Mouse (Mus musculus): ENCODE results near the gene Nr3c2.

The Nr3c2 gene

GRCm38 (mm10) chr8:76899411-76900154 lies at the start of gene Nr3c2:
TSS of gene Nr3c2 (plus strand) at chr8:76899442.
- DNase-seq = peak; percentile 76

- no peak for DNase-seq
These were observed 40.7 kb upstream of the Nr3c2 start for GRCm38 (mm10) chr8:76858534-76858933.

DNA sequence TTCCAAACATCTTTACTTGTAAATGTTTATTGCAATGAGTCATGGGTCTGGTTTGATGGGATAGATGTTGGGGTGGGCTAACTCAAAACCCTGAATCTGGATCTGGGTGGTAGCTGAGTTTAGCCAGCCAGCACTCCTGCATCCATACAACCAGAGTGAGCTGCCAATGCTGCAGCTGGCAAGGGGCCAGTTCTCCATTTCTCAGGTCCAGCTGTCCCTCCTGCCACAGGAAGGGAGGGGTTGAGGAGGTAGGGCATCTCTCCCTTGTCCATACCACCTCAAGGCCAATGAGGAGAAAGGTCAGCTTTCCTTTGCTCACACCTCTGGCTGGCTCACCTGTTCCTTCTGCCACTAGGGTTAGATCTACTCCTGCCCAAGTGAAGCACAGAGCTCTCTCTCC lies 39.5 kb upstream of the Nr3c2 start:
- DNase-seq = no peak

DNA sequence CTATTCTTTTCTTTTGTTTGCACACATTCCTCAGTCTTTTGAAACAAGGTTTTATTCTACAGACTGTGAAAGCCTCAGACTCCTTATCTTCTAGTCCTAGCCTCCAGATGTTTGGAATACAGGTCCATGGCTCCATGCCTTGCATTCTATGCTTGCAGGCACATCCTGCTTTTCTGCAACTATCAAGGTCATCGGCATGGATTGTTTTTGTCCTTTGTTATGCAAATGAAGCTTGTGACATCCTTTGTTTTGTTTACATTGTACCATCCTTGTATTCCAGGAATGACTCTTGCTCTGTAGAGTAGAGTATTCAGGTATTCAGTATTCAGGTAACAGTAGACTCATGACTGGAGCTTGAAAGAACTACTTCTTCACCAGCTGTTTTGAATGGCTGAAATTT lies 36.2 kb upstream of the Nr3c2 start:
- DNase-seq = no peak

GRCm38 (mm10) chr8:76876809-76877208 lies 22.4 kb upstream of the Nr3c2 start:
- no peak for DNase-seq

- no peak for DNase-seq
These were observed 2.2 kb upstream of the Nr3c2 start for GRCm38 (mm10) chr8:76897050-76897449.

GRCm38 (mm10) chr8:76898721-76899410 lies 376 bp upstream of the Nr3c2 start:
- DNase-seq = peak; percentile 85

DNA sequence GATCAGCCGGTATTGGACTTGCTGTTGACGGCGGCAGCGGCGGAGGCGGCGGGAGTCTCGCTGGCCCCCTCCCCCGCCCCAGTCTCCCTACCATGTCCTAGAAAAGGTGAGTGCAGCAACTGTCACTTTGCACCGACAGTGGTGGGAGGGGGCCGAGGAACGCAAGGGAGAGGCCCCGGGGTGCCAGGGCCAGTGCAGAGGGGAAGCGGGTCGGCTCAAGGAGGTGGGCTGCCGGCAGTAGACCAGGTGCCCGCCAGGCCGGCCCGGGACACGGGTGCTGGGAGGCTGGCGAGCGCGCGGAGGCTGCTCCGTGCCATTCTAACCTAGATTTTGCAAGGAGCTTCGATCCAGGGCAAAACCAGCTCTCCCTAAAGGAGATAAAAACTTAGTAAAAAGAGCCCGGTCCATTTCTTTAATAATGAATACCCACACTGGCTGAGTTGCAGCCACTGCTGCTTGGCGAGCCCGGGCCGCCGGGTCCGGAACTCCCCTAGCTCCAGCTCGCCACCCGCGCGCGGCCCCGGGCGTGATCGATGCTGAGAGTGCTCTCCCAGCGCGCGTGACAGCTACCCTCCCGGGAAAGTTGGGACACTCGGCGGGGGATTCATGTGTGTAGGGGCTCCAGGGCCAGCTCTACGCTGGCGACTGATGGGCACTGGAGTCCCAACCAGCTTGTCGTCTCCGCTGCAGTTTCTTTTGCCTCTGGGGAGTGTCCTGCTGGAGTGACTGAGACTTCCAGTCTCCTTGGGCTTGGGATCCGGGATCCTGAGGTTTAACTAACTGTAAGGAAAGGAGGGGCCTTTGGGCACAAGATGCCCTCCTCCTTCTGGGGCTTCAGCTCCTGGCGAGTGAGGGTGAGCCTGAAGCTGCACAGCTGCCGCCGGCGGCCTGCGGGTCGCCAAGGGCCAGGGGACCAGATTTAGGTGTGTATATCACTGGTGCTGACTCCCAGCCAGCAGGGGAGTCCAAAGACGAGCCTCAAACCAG lies 1.2 kb downstream of the Nr3c2 start:
- DNase-seq = peak; percentile 66

DNA sequence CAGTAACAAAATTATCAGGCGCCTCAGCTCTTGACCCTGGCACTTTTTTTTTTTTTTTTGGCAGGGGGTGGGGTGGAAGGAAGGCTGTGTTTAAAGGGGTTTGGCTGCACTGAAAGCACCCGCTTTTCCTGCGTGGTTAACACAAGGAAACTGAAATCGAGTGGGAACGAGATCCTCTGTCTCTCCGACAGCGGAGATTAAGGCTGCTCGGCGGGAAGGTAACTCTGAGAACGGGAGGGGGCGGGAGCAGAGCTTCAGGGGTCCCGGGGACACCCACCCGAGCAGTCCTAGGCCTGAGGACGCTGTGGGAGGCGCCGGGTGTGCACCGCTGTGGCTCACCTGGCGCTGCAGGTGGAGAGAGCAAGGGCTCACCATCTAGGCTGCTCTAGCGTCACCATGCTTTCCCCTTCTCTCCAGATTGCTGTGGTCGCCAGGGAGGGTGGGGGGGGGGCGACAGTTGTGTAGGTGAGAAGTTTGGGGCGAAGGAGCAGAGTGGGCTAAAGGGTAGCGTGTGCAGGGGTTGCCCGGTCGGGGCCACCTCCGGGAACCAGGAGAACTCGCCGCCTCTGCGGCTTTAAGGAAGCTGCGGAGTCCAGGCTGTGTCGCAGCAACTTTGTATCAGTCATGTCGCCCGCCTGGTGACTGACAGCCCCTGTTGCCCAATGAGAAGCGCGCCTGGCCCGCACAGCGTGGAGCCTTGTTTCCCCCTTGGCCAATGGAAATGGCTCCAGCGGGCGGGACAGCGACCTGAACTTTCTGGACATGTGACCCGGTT lies 2.4 kb downstream of the Nr3c2 start:
- peak; percentile 99 for DNase-seq

DNA sequence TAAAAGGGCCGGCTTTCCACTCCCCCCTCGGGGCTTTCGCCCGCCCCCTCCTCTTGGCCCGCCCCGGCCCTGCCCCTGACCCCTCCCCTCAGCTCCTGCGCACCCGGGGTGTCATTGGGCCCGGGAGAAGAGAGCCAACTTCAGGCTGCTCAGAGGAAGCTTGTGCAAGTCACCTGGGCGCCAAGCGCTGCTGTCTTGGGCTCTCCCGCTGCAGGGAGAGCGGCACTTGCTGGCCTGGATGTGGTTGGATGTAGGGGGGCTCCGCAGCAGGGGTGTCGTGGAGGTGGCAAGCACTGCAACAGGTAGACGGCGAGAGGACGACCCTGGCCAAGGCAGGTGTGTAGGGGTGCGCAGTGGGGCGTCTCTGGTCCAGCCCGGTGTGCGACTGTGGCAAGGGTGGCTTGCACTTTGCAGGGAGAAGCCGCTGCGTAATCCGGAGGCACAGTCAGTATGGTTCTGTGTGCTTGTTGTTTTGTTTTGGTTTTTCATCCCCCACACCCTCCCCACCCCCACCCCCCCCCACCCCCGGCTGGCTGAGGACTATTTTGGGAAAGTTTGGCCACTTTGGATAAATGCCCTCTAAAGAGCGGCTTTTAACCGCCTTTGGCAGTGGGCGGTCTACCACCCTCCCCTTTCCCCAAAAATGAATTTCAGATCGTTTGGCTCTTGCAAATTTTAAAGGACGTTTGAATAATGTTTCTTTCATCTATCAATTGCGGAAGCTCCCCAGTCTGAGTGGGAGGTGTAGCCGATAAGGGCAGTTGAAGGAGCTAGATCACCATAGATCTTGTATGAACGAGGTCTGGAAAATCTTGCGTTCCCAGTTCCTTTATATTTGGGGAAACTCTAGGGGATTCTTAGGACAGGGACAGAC lies 3.2 kb downstream of the Nr3c2 start:
- no peak for DNase-seq

- DNase-seq = no peak
These were observed 12.0 kb downstream of the Nr3c2 start for GRCm38 (mm10) chr8:76911206-76911605.

DNA sequence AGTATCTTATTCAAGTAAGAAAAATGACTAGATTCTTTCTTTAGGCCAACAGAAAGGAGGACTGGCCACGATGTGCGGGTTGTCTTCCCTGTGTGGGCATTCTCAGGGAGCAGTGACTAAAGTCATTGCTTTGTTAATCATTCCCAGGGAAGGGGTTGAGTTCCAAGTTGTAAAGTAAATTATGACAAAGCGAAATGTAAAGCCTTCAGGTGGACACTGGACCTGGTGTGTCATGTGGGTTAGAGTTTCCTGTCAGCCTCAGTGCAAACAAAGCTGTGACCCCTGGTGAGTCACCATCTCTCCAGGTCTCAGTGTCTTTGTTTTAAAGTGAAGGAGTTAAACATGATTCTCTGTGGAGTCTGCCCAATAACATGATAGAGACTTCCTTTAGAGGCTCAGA lies 13.4 kb downstream of the Nr3c2 start:
- DNase-seq = no peak

DNA sequence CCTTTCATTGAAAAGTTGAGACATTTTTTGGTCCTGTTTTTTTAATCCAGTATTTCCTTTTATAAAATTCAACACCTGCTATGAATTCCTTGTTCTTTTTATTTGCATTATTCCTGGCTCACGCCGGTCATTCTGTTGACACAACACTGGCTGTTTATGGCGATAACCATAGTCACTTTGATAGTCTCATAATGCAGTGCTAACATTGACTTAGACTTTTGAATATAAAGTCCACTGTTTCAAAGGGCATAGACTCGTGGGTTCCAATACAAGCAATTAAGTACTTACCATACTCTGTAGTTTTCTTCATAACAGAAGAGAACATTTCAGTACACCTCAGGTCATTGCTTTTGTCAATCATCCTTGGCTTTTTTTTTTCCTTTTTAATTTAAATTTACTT lies 14.0 kb downstream of the Nr3c2 start:
- no peak for DNase-seq

DNA sequence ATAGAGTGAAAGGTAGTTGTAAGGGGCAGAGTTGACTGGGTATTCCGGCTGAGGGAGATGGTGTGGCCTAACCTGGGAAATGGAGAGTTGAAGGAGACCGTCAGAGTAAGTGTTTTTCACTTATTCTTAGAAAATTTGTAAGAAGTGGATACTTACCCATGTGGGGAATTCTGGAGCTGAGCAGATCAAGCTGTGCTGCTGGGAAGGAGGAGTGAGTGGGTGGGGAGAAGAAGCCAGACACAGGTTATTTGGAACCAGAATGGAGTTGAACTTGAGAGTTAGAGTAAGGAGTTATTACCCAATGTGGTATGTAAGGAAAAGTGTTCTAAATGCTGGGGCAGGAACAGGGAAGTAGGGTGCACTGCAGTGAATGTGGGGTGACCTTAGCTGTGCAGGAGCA lies 16.0 kb downstream of the Nr3c2 start:
- no peak for DNase-seq

GRCm38 (mm10) chr8:76919546-76919945 lies 20.3 kb downstream of the Nr3c2 start:
- DNase-seq = no peak

DNA sequence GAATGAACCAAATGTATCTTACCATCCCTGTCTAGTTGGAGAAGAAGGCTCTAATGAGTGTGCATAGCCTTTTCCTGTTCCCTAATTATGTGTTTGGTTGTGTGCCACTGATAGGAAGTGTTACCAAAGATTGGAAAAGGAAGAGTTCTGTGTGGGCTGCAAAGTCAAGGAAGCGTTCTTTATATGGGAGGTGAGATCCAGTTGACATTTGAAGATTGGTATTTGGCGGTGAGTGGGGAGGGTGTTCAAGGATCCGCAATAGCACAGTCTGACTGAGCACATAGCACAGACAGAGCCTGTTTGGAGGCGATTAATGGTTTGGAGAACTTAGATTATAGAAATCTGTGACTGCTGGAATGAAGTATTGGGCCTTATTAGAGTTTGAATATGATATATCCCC lies 24.9 kb downstream of the Nr3c2 start:
- DNase-seq = no peak

DNA sequence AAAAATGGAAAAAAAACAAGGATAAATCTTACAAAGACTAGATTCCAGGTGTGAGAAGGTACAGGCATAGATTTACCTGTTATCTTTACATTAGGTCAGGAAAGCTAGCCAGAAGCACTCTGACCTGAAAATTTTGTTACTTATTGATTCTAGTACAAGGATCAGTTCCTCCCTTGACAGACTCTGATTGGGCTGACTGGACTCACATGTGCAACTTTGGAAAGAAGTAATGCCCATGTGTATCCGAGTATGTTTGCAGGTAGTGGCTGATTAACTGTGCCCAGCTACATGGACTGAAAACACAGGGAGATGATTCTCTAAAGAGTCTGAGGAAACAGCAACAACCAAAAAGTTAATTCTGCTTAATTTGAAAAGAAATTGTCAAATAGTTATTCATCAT lies 29.1 kb downstream of the Nr3c2 start:
- no peak for DNase-seq

DNA sequence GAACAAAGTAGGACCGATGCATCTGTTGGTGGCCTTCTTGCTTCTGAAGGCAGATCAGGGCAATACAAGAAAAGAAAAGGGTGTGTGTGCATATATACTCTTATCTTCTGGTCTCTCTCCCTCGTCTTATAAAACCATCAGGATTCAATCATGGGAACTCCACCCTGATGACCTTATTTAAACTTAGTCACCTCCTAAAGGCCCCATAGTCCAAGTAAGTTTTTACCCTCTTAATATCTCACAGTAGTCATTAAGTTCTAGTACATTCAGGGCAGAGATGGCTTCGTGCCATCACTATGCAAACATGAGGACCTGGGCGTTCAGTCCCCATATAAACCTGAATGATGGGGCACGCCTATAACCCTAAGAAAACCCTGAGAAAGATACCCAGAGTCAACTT lies 29.6 kb downstream of the Nr3c2 start:
- DNase-seq = no peak

GRCm38 (mm10) chr8:76965046-76965445 lies 65.8 kb downstream of the Nr3c2 start:
- DNase-seq = no peak

- DNase-seq = no peak
These were observed 71.9 kb downstream of the Nr3c2 start for GRCm38 (mm10) chr8:76971187-76971586.

DNA sequence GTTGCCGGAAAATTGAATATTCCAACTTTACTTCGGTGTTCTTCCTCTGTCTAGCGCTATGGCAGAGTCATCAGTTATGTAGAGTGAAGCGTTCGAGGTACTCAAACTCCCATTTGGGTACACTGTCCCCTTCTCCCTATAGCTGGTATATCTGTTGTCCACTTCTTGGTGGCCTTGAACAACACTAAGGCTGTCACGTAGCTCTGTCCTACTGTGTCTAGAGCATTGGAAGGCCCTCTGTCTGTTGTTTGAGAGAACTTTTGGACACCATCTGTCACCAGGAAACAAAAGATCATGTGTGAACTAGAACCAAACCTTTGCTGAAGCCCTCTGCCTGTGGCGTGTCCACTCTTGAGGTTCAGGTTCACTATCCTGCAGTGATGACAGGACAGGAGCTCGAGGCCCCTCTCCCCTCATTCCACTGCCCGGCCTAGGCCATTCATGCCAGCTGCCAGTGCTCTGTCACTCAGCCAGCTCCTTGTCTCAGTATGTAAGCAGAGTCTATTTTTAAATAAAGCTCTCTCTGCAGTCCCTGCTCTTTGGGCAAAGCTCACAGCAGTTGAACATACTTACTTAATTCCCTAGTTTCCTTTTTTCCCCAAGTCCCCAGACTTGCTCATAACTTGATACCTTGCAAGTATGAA lies 72.6 kb downstream of the Nr3c2 start:
- DNase-seq = peak; percentile 21
